ENCODE assay signal across 26 mouse cellular contexts in genomic region chrX:130008210-130008609, GRCm38 (mm10).
"Had no signal": no experiment of that assay in that cellular context is flagged by ENCODE, and none has a peak within 500 bp of the region (broad histone marks: within the 10 kb centered on the region; RNA-seq: fewer than 3 reads in every experiment).

No protein-coding gene starts in this region.

- H3K4me1 ChIP-seq: embryonic facial prominence, embryonic 10.5 days; embryonic facial prominence, embryonic 12.5 days; embryonic facial prominence, embryonic 13.5 days; embryonic facial prominence, embryonic 15.5 days; forebrain, embryonic 10.5 days; forebrain, embryonic 12.5 days; forebrain, embryonic 13.5 days; forebrain, embryonic 15.5 days had no signal

- H3K27me3 ChIP-seq: embryonic facial prominence, embryonic 12.5 days; embryonic facial prominence, embryonic 13.5 days; embryonic facial prominence, embryonic 15.5 days; forebrain, embryonic 12.5 days; forebrain, embryonic 13.5 days; forebrain, embryonic 15.5 days had no signal

- H3K9me3 ChIP-seq: embryonic facial prominence, embryonic 10.5 days; embryonic facial prominence, embryonic 12.5 days; embryonic facial prominence, embryonic 13.5 days; embryonic facial prominence, embryonic 15.5 days; forebrain, embryonic 10.5 days; forebrain, embryonic 12.5 days; forebrain, embryonic 13.5 days; forebrain, embryonic 15.5 days had no signal

- H3K36me3 ChIP-seq: embryonic facial prominence, embryonic 10.5 days; embryonic facial prominence, embryonic 12.5 days; embryonic facial prominence, embryonic 13.5 days; embryonic facial prominence, embryonic 15.5 days; forebrain, embryonic 10.5 days; forebrain, embryonic 12.5 days; forebrain, embryonic 15.5 days had no signal

- DNase-seq: cerebellum, adult 8-10 months; cerebellum, adult 9-10 months; cerebellum, adult 9-11 months; cerebellum, postnatal 10 days; cerebellum, postnatal 14 days; cerebellum, postnatal 25 days; cerebellum, postnatal 36 days; embryo, embryonic 11 days; forebrain, postnatal 0 days; gastrocnemius, adult 2 months; gastrocnemius, postnatal 10 days; gastrocnemius, postnatal 14 days; gastrocnemius, postnatal 25 days; gastrocnemius, postnatal 36 days; heart, adult 11 months; heart, adult 18-20 months; heart, adult 2 months had no signal

- H3K27ac ChIP-seq: embryonic facial prominence, embryonic 10.5 days; embryonic facial prominence, embryonic 12.5 days; embryonic facial prominence, embryonic 13.5 days; embryonic facial prominence, embryonic 15.5 days; forebrain, embryonic 10.5 days; forebrain, embryonic 12.5 days; forebrain, embryonic 13.5 days; forebrain, embryonic 15.5 days; gastrocnemius, adult 2 months; heart, adult 2 months had no signal

- H3K4me3 ChIP-seq: embryonic facial prominence, embryonic 10.5 days; embryonic facial prominence, embryonic 12.5 days; embryonic facial prominence, embryonic 13.5 days; embryonic facial prominence, embryonic 15.5 days; erythroblast, embryonic 14.5 days; forebrain, embryonic 10.5 days; forebrain, embryonic 12.5 days; forebrain, embryonic 13.5 days; forebrain, embryonic 15.5 days; gastrocnemius, adult 2 months; heart, adult 2 months had no signal

- H3K9ac ChIP-seq: embryonic facial prominence, embryonic 12.5 days; embryonic facial prominence, embryonic 13.5 days; embryonic facial prominence, embryonic 15.5 days; forebrain, embryonic 12.5 days; forebrain, embryonic 13.5 days; forebrain, embryonic 15.5 days; forebrain, postnatal 0 days had no signal
